In genomic region chr12:12274115-12274514, GRCm38 (mm10) we compare ENCODE assay signal across 14 mouse cellular contexts. TPM values are rescaled to one million over a fixed set of nuclear protein-coding genes. Genes with fewer than 3 reads are reported as not detected.
A peak's percentile ranks its signal among the peaks of the same experiment; 100 is the strongest.
DNase-seq lines count a peak whose midpoint lies in the region; ATAC-seq and TF ChIP-seq lines count a peak whose summit lies in the region.
"Had no signal": no experiment of that assay in that cellular context is flagged by ENCODE, and none has a peak within 500 bp of the region (broad histone marks: within the 10 kb centered on the region; RNA-seq: fewer than 3 reads in every experiment).

No protein-coding gene starts in this region.

- no peak for TF ChIP-seq CTCF in brain, embryonic 14.5 days (IDR thresholded peaks at IDR 0.05; ENCODE audit: borderline replicate concordance, extremely low read depth, insufficient read depth, insufficient read length)

- no peaks in the 10 kb centered on the region for H3K9me3 ChIP-seq in hindbrain, embryonic 16.5 days (ENCODE audit: control insufficient read depth, low read length)
- H3K9me3 ChIP-seq in hindbrain, embryonic 10.5 days: no peaks in the 10 kb centered on the region
- no peaks in the 10 kb centered on the region for H3K9me3 ChIP-seq in forebrain, embryonic 12.5 days

- H3K27me3 ChIP-seq in hindbrain, embryonic 16.5 days (replicated peaks; ENCODE audit: control insufficient read depth, insufficient read depth, low read length): no peaks in the 10 kb centered on the region
- H3K27me3 ChIP-seq in hindbrain, embryonic 10.5 days (ENCODE audit: insufficient read depth, poor library complexity, severe bottlenecking): no peaks in the 10 kb centered on the region
- H3K27me3 ChIP-seq in forebrain, embryonic 12.5 days: no peaks in the 10 kb centered on the region
- H3K27me3 ChIP-seq: Patski had no signal

- no peak for DNase-seq in hindbrain, embryonic 10.5 days (ENCODE audit: low spot score)
- DNase-seq in brain, embryonic 14.5 days (ENCODE audit: low read depth): peak; percentile 91
- peak; percentile 54 for DNase-seq in heart, postnatal 4 days
- DNase-seq in left cerebral cortex, postnatal 10 days (ENCODE audit: extremely low spot score in 1 of 2, low spot score in 2 of 2): no peak
- no peak for DNase-seq in urinary bladder, adult 18-20 months (ENCODE audit: low spot score in 2 of 2)
- DNase-seq in left cerebral cortex, postnatal 14 days (ENCODE audit: low spot score in 2 of 2): no peak
- DNase-seq: adrenal gland, postnatal 36 days; cerebellum, adult 8-10 months; gastrocnemius, postnatal 36 days; right cerebral cortex, postnatal 4 days had no signal

- H3K9ac ChIP-seq in hindbrain, embryonic 16.5 days (ENCODE audit: low read depth, low read length): no peak overlapping the region
- H3K9ac ChIP-seq in forebrain, embryonic 12.5 days: no peak overlapping the region

- peaks cover 4% of the 10 kb centered on the region for H3K4me1 ChIP-seq in hindbrain, embryonic 16.5 days (ENCODE audit: control insufficient read depth, insufficient read depth, low read depth, low read length)
- H3K4me1 ChIP-seq in hindbrain, embryonic 10.5 days (replicated peaks): peaks cover 11% of the 10 kb centered on the region
- H3K4me1 ChIP-seq in forebrain, embryonic 12.5 days: peaks cover 3% of the 10 kb centered on the region; the same call in 1 of the 2 replicates

- 25% methylated on average over 6 of the region's 6 CpGs for WGBS in hindbrain, embryonic 16.5 days
- 24% methylated on average over 6 of the region's 6 CpGs for whole genome bisulfite sequencing in hindbrain, embryonic 10.5 days
- 24% methylated on average over 6 of the region's 6 CpGs for WGBS in forebrain, embryonic 12.5 days

- no peak for TF ChIP-seq POLR2A in brain, embryonic 14.5 days (IDR thresholded peaks at IDR 0.05; ENCODE audit: borderline replicate concordance, extremely low read depth, insufficient read depth, insufficient read length, poor library complexity, severe bottlenecking)

- H3K27ac ChIP-seq in hindbrain, embryonic 16.5 days (ENCODE audit: low read depth, low read length): no peak overlapping the region
- no peak overlapping the region for H3K27ac ChIP-seq in hindbrain, embryonic 10.5 days
- no peak overlapping the region for H3K27ac ChIP-seq in forebrain, embryonic 12.5 days

- 0 out of 2 replicates have a peak, but pooled peaks cover 3% of the 10 kb centered on the region for H3K36me3 ChIP-seq in hindbrain, embryonic 16.5 days (ENCODE audit: control insufficient read depth, insufficient read depth, low read length)
- no peaks in the 10 kb centered on the region for H3K36me3 ChIP-seq in hindbrain, embryonic 10.5 days
- H3K36me3 ChIP-seq in forebrain, embryonic 12.5 days (replicated peaks): no peaks in the 10 kb centered on the region

- no peak overlapping the region for H3K4me2 ChIP-seq in hindbrain, embryonic 16.5 days (ENCODE audit: low read length)
- no peak overlapping the region for H3K4me2 ChIP-seq in forebrain, embryonic 12.5 days

- intact Hi-C loops in left cerebral cortex, postnatal 10 days (cut with DNase I): no loop called here
- intact Hi-C loops in left cerebral cortex, postnatal 14 days (cut with DNase I): no loop called here

- 0 out of 2 replicates have a peak, but pooled peaks have one; percentile 15 for ATAC-seq in hindbrain, embryonic 16.5 days
- peak; percentile 61; the same call in 1 of the 2 replicates for ATAC-seq in forebrain, embryonic 12.5 days (ENCODE audit: low FRiP score)
- ATAC-seq: Patski had no signal

- no peak overlapping the region for H3K4me3 ChIP-seq in hindbrain, embryonic 16.5 days (ENCODE audit: low read length)
- H3K4me3 ChIP-seq in hindbrain, embryonic 10.5 days: no peak overlapping the region
- no peak overlapping the region for H3K4me3 ChIP-seq in forebrain, embryonic 12.5 days (replicated peaks)
- H3K4me3 ChIP-seq: erythroblast, embryonic 14.5 days had no signal

RNA-seq across cellular contexts. Expression of gene Fam49a, which starts 12.2 kb away (rescaled TPM):
- polyA plus RNA-seq in hindbrain, embryonic 16.5 days (2015; fragmentation: Nextera tagmentation; extraction: Ambion mirVana): 61.9 and 65.1 TPM in 2 replicates
- polyA plus RNA-seq in hindbrain, embryonic 10.5 days (2016; fragmentation: Nextera tagmentation; extraction: Ambion mirVana): 9.0 and 13.4 TPM in 2 replicates
- 24.6 and 28.4 TPM in 2 replicates for polyA plus RNA-seq in brain, embryonic 14.5 days (2012; rRNA removed)
- polyA plus RNA-seq in forebrain, embryonic 12.5 days (2016; fragmentation: Nextera tagmentation; extraction: Ambion mirVana): 20.4 and 21.1 TPM in 2 replicates
- 10 to 100 TPM; 17.6 to 19.0 TPM for total RNA-seq in heart, postnatal 4 days (2021)
- 100 to 1,000 TPM; 330 to 354 TPM for total RNA-seq in left cerebral cortex, postnatal 10 days (2021)
- total RNA-seq in left cerebral cortex, postnatal 14 days (2021): 100 to 1,000 TPM; 287 to 288 TPM

Comparison
In these comparisons a context has a peak if more than half of its experiments do, and no peak if none do; other contexts are left out.
1. DNase-seq: peak in brain, embryonic 14.5 days (single experiment) and heart, postnatal 4 days (single experiment); none in hindbrain, embryonic 10.5 days (single experiment), left cerebral cortex, postnatal 10 days (0 of 2), urinary bladder, adult 18-20 months (0 of 2) and left cerebral cortex, postnatal 14 days (0 of 2).